Mouse (Mus musculus) cerebellum, adult 2 months (tissue): Measurements from ENCODE around the gene Gm14632. TPM values are rescaled to one million over a fixed set of nuclear protein-coding genes. Genes with fewer than 3 reads are reported as not detected.
"Not testable (repeated sequence)": the region's sequence is repeated elsewhere in the genome, so short reads cannot be mapped to it uniquely, and the experiment has no call there.

Source experiments
- DNase-seq, 2 experiments: peaks; one replicate each; pipeline ENCODE4 v3.0.0; 2021
- H3K27ac ChIP-seq: fragments of 200-500 bp; 2 replicates; pipeline ENCODE4 v1.5.1; 2012; ENCODE audit warnings: low read length, control low read depth, inconsistent platforms; ENCODE audit not compliant: insufficient read depth
- H3K27me3 ChIP-seq: fragments of 200-500 bp; 2 replicates; pipeline ENCODE4 v1.6.1; 2012; ENCODE audit warnings: inconsistent platforms, mild to moderate bottlenecking, low read length, moderate library complexity; ENCODE audit not compliant: control insufficient read depth, insufficient read depth
- H3K4me1 ChIP-seq: fragments of 200-500 bp; 2 replicates; pipeline ENCODE4 v1.6.1; 2011; ENCODE audit warnings: low read length; ENCODE audit not compliant: control insufficient read depth, insufficient read depth
- H3K4me3 ChIP-seq: fragments of 200-500 bp; replicated peaks from 2 replicates; pipeline ENCODE3; 2011; ENCODE audit warnings: mild to moderate bottlenecking, low read depth, low read length, control low read depth; ENCODE audit not compliant: insufficient read depth
- WGBS: fragments of 180-500 bp; shearing (Covaris S2); methylation state at CpG from one replicate; pipeline ENCODE4 v1.1.7; 2018; 5-methylcytosine and 5-hydroxymethylcytosine counted together
- polyA plus RNA-seq: library from polyadenylated mRNA; depleted of rRNA; stranded (reverse); fragments of >200 nt; gene quantifications from 2 replicates; pipeline ENCODE4 v1.2.3, GENCODE M21; 2012; rRNA removed

Gm14632 gene
- not detected in 2 replicates for polyA plus RNA-seq

DNA sequence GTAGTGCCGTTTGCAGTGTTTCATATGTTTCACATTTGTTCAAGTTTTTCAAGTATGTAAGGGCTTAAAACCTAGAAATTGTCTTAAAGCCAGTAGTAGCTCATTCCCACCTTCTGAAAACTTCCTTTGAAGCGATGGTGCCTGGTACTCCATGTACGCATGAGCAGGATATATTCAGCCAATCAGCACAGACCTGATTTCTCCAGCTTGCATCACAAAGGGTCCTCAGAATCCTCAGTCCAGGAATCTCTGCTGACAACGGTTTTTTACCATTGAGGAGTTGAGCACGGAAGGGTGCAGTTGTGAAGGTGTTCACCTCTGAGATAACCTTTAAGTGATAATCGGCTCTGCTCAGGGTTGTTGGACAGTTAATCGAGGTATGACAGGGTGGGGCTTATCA lies at the start of gene Gm14632:
Gene Gm14632, plus strand, starts transcription at position 301 of the 400 bp plus-strand sequence.
- not testable (repeated sequence) for DNase-seq, H3K27me3 ChIP-seq, H3K27ac ChIP-seq, H3K4me3 ChIP-seq, H3K4me1 ChIP-seq
- 87% methylated on average over 4 of the region's 7 CpGs for WGBS
